Mouse (Mus musculus) layer of hippocampus, adult 8-10 months (tissue): Measurements from ENCODE around the gene Ppp3ca. TPM values are rescaled to one million over a fixed set of nuclear protein-coding genes. Genes with fewer than 3 reads are reported as not detected.

Experiments
- microRNA-seq, 2 experiments: library from miRNA; unstranded; fragments of <30 nt; microRNA quantifications; one replicate each; pipeline ENCODE4 v1.2.0; 2022
- total RNA-seq, 4 experiments: library from RNA; stranded (reverse); gene quantifications; 2 replicates each; pipeline ENCODE4 v1.2.4; 2022

The Ppp3ca gene
- total RNA-seq, 4 experiments from 2014 or later: 1,034 to 1,177 (median 1,140) TPM

Small RNAs within 50 kb of the gene (microRNA-seq; reads per million reads assigned to microRNA genes)
- gene Gm44327: 0 reads per million in 2 experiments
